Mouse (Mus musculus) cerebellum, postnatal 25 days (tissue): ENCODE data around the gene Ttll5.
A peak's percentile ranks its signal among the peaks of the same experiment; 100 is the strongest.

Experiments used
- DNase-seq, 2 experiments: peaks; one replicate each; pipeline ENCODE4 v3.0.0; 2021; ENCODE audit warnings: mixed read lengths in 2 of 2

Gene Ttll5

DNA sequence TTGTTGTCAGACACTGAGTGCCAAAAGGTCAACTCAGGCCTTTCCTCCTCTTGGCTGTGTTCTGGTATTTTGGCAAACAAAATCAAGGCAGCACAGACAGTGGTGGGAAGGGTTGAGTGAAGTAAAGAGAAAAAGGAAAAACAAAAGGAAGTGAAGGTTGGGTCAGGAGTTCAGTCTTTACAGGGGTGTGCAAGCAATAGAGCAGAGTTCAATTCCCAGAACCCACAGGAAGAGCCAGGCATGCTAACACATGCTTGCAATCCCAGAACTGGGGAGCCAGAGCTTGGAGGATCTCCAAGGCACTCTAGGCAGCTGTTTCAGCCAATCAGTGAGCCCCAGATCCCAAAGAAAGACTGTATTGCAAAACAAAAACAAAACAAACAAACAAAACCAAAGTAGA is 240.3 kb downstream of the Ttll5 start:
- no peak for DNase-seq

DNA sequence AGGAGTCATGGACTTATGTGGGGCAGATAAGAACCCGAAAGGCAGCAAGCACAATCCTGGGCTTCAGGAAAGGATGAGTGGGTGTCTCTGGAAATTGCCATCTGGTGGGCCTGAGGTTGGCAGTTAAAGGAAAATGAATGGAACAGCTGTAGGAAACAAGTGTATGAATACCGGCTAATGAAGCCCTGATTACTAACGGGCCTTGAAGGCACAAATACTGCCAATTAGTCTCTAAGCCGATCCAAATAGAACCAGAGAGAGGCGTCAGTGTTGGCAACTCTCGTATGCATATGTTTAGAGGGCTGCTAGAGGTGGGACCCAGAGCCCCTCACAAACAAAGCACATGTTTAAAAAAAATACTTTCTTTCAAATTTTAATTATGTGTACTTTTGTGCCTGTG is 247.0 kb downstream of the Ttll5 start:
- no peak for DNase-seq

DNA sequence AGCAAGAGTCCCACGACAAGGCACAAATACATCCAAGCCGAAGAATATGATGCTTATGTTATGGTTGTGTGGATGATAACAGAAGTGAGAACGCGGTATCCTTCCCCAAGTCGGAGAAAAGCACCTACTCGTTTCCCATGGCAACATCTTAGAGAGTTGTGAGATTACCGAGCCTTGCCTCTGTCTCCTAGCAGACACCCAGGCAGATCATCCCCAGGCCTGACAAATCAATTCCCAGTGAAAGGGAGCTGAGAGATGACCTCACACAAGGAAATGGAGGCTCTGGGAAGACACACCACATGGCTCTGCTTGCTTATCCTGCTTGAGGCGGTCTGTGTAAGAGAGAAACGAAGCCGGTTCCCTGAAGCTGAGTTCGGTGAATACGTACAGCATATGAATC is 250.2 kb downstream of the Ttll5 start:
- DNase-seq = no peak

DNA sequence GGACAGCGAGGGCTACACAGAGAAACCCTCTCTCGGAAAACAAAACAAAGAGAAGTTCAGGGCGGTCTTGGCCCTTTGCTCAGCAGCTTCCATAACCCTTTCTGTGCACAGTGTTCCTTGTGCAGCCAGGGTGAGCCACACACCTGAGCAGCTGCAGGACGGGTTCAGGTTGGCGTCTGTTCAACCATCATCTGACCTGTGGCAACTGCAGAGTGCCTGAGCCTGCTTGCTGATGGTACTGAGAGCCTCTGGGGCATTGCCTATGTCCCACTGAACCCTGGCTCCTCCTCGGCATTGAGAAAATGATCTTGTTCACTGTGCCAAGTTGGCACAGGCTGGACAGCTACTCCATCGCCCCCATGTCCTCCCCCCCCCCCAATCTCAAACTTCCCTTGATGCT is 250.9 kb downstream of the Ttll5 start:
- DNase-seq = no peak

DNA sequence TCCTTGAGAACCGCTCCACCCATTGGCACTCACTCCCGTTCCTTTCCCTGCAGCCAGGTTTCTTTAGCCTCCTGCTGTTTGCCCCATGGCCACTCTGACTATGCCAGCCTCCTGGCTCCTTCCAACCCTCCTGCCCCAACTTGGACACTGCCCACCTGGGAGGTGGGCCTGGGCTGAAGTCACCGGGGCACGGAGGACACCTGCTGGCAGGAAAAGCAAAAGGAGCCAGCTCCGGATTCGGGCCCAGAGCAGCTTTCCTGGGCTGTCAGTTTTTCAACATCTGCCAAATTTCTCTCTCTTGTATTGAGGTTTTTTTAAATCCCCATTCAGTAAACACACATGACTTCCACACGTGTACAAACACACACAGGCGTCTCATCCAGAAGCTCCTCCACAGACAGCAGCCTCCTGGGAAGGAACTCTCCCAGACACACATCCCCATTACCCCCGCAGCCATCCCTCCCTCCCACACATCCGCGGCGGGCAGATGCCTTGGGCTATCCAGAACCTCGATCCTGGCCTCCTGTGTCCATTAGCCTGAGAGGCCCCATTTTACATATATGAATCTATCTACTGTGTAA is 252.0 kb downstream of the Ttll5 start:
- DNase-seq = peak; percentile 74 to 77

DNA sequence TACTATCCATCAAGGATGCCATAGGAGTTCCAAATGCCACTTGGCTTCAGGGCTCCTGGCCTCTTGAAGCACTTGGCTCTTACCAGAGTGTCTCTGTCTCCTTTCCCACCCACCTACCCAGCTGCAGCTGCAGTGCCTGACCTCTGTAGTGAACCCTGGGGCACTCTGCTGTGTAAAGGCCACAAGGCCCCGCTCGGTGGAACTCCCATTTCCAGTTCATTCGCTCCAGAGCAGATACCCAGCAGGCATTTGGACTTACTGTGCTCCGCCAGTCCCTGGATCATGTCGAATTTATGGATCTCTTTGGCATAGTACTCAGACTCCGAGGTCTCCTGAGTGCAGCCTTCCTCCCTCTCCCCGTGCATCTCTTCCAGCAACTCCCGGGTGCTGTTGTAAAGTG is 252.9 kb downstream of the Ttll5 start:
- peak in 1 of 2 experiments; percentile 50 for DNase-seq

DNA sequence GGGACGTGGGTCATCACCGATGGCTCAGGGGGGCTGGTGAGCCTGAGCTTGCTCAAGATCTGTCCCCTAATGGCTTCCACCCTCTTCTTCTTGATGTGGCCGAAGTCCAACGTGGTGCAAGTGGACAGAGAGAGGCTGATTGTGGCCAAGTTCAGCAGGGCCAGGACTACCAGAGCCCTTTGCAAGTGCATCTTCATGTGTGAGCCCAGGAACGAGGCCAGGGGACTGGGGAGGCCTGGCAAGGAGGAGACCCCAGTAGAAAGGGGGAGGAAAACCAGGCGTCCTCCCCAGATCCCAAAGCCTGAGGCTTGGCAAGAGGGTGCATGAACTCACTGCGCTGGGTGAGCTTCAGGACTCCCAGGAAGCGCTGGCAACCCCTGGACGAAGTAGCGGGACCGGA is 253.3 kb downstream of the Ttll5 start:
- DNase-seq = peak; percentile 55 to 64

DNA sequence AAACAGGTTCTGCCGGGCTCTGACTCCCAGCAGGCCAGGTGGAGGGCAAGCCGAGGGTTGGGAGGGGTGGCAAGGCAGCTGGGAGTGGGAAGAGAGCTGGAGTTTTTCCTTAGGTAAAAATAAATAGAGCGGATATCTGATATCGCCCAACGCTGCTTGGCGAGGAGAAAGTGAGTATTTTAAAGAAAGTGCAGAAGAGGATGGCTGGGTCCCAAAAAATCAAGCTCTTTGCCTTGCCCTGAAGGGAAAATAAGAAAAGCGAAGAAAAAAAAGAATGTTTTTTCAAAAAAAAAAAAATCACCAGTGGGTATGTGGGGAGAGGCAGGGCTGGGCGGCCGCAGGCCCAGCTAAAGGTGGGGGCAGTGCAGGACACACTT is 253.7 kb downstream of the Ttll5 start:
- no peak for DNase-seq

GRCm38 (mm10) chr12:86078553-86079201 is 254.2 kb downstream of the Ttll5 start, which contains the start of gene Tgfb3:
Gene Tgfb3, minus strand, starts transcription at chr12:86079041.
- peak; percentile 61 to 65 for DNase-seq

DNA sequence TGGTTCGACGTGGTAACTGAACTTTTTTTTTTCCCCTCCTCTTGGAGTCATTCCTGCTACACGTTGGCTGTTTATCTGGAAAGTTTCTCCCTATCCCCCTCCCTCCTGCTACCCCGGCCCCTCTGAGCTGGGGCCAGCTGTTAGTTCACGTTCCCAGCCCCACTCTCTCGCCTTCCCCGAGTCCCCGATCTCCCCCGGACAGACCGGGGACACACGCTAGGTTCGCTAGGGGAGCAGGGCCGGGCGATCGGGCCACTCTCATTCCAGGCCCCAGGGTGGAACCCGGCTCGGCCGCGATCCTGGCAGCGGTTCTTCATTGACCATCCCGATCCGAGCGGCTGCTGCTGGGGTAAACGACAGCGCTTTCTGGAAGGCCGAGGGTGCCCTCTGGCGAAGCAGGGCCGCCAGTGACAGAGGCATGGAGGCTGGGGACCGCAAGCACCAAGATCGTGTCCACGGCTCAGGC is 254.8 kb downstream of the Ttll5 start:
- DNase-seq = peak; percentile 96

GRCm38 (mm10) chr12:86082481-86083012 is 258.1 kb downstream of the Ttll5 start, which contains the start of gene Ift43:
Gene Ift43, plus strand, starts transcription at chr12:86082541.
- DNase-seq = peak; percentile 90 to 91

DNA sequence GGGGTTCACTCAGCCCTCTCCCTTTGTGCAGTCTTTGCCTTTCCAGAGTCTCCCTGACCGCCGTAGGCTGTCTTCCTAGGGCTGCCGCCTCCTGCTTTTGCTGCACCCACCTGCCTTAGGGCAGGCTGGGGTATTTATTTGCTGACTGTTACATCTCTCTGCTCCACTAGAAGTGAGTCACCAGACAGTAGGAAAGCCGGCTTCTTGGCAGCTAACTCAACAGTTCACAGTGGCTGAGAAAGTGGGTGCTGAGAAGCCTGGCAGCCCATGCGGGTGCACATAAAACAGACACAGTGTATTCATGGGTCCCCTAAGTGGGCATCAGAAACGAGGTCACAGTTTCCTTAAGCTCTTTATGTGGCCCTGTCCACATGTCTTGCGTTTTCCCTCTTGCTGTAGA is 261.4 kb downstream of the Ttll5 start:
- peak in 1 of 2 experiments; percentile 57 for DNase-seq

DNA sequence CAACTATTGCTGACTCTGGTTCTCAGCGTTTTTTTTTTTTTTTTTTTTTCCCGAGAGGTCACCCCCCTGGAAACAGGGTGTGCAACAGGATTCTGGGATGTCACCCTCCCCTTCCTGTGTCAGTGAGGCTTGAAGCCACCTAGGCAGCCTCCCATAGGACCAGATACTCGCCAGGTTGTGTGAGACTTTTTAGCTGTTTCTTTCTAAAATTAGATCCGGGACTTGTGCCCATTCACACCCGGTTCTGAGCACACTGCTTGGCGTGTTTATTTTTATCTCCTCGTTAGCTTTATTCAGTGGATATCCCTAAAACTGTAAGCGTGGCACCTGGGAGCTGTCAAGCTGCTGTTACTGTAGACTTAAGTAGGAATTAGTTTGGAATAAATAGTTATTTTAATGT is 262.1 kb downstream of the Ttll5 start:
- DNase-seq = peak in 1 of 2 experiments; percentile 46

GRCm38 (mm10) chr12:86088042-86088441 is 263.6 kb downstream of the Ttll5 start:
- DNase-seq = no peak

DNA sequence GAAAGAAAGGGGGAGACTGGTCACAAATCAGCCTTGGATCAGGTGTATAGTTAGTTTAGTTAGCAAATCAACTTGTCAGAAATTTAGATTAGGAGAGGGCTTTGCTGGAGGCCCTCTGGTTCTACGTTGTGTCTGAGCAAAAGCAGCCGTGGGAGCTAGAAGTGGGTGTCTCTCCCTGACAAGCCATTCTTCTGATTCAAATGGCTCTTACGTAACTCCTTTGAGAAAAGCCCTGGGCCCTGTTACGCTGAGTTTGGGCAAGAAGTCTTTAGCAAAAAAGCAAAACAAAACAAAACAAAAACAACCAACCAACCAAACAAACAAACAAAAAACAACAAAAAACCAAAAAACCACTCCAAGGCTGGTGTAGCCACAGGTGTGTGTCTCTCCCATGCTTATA is 266.3 kb downstream of the Ttll5 start:
- no peak for DNase-seq

- peak; percentile 68 to 72 for DNase-seq
Observed at GRCm38 (mm10) chr12:86091601-86092132, 267.2 kb downstream of the Ttll5 start.

DNA sequence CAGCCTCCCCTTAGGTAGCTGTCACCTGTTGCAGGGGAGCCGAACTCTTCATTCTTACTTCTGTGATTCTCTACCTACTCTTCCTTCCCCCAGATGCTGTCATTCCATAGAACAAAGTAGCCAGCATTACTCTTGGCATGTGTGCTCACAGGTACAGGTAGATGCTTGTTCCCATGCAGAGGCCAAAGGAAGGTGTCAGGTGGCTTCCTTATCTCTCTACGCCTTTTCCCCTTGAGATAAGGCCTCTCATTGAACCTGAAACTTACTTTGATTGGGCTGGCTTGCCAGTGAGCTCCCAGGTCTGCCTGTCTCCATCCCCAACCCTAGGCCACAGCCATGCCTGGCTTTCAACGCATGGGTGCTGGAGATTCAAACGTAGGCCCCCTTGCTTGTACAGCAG is 269.6 kb downstream of the Ttll5 start:
- DNase-seq = no peak

DNA sequence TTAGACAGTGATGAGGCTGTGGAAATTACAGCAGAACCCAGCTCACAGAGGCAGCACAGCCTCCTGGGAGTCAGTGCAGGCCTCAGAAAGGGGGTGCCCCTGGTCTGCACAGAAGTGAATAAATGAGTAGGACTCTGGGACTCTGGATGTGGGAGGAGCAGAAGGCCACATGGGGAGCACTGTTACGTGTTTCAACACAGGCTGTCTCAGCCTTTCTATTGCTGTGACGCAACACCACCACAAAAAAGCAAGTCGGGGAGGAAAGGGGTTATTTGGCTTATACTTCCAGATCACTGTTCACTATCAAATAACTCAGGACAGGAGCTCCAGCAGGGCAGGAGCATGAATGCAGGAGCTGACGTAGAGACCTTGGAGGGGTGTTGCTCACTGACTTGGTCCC is 271.3 kb downstream of the Ttll5 start:
- DNase-seq = no peak

DNA sequence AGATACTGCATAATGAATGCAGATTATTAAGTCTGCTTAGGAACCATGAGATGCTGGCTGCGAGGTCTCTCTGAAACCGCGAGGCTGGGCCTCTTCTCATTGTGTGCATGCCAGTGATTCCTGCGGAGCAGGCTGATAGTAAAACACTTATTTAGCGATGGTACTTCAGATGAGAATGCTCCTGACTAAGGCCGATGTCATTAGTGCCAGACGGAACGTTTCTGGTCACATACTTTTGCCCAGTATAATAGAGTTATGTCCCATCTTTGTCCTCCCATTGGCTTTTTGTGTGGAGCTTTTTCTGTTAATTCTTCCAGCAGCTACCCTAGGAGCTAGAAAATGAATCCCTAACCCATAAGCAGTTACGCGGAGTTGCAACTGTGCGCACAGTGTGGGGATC is 273.3 kb downstream of the Ttll5 start:
- DNase-seq = no peak

DNA sequence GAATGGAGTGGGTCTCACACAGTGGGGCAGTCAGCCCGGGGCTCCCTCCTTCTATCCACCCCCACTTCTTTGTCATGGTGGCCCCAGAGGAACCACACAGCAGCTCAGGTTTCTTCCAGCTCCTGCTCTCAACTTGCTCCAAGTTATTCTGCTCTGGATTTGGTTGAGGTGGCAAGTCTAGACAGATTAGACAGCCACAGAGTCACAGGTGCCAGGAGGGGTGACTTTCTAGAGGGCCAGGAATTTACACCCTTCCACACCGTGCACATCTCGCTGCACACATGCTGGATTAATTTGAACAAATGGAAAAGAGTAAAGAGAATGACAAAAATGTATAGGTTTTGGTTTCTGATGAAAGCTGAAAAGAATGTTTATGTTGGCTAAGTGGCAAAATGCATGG is 276.3 kb downstream of the Ttll5 start:
- DNase-seq = no peak

DNA sequence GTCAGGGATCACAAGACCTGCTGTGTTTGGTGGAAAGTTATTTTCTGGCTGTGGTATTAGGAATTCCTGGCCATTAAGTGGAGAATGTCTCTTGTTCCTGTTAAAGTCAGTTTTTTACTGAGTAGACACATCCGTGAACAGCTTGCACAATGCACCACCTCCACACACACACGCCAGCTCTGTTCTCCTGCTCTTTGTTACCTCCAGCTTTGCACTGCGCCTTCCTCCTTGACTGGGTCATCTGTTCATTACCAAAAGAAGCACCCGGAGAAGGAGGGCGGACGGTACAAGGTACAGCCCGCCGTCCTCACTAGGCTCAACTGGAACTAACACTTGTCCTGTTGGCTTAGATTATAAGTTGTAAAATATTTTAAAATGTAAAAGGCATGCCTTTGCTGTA is 278.2 kb downstream of the Ttll5 start:
- DNase-seq = no peak

GRCm38 (mm10) chr12:86103391-86103790 is 278.9 kb downstream of the Ttll5 start:
- DNase-seq = peak in 1 of 2 experiments; percentile 41

- no peak for DNase-seq
Observed at GRCm38 (mm10) chr12:86103852-86104251, 279.4 kb downstream of the Ttll5 start.

DNA sequence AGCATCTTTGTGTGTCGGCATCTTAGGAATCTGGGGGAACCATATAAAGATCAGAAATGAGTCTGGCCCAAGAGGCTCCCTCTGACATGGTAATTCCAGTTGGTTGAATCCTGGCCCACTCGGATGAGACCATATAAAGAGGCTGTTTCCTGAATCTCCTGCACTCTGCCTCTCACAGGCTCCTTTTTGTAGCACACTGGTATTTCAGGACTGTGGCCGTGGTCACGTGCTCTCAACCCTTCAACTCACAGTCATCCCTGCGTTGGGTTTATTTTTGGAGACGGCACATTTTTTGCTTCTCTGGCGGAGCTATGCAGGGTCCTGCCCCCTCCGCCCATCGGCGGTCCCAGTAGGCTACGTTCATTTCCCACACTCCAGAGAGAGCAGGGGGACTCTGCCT is 279.8 kb downstream of the Ttll5 start:
- DNase-seq = no peak
